Mouse (Mus musculus) neural tube, embryonic 15.5 days (tissue): ENCODE results near the gene Atg2a. TPM values are rescaled to one million over a fixed set of nuclear protein-coding genes. Genes with fewer than 3 reads are reported as not detected.
"Not testable (repeated sequence)": the region's sequence is repeated elsewhere in the genome, so short reads cannot be mapped to it uniquely, and the experiment has no call there.

ENCODE experiments used
- ATAC-seq: fragments of 200-750 bp; cut with Nextera tagmentation; 2 replicates; pipeline ENCODE4 v1.8.0; 2017; ENCODE audit warnings: mild to moderate bottlenecking, moderate TSS enrichment, moderate library complexity; ENCODE audit not compliant: low FRiP score
- H3K27ac ChIP-seq: fragments of 300-500 bp; sonication (generic); replicated peaks from 2 replicates; pipeline ENCODE4 v1.5.1; 2015; ENCODE audit warnings: mild to moderate bottlenecking, inconsistent platforms
- H3K27me3 ChIP-seq: fragments of 300-500 bp; sonication (generic); replicated peaks from 2 replicates; pipeline ENCODE4 v1.6.1; 2015; ENCODE audit warnings: inconsistent platforms
- H3K36me3 ChIP-seq: fragments of 300-500 bp; sonication (generic); 2 replicates; pipeline ENCODE4 v1.6.1; 2015; ENCODE audit warnings: inconsistent platforms
- H3K4me1 ChIP-seq: fragments of 300-500 bp; sonication (generic); 2 replicates; pipeline ENCODE4 v1.6.1; 2015; ENCODE audit warnings: inconsistent platforms
- H3K4me2 ChIP-seq: fragments of 300-500 bp; sonication (generic); 2 replicates; pipeline ENCODE4 v1.6.1; 2015; ENCODE audit warnings: inconsistent platforms, mild to moderate bottlenecking, moderate library complexity
- H3K4me3 ChIP-seq: fragments of 300-500 bp; sonication (generic); replicated peaks from 2 replicates; pipeline ENCODE4 v1.5.1; 2015; ENCODE audit warnings: mild to moderate bottlenecking, inconsistent platforms
- H3K9ac ChIP-seq: fragments of 300-500 bp; sonication (generic); replicated peaks from 2 replicates; pipeline ENCODE4 v1.6.1; 2015; ENCODE audit warnings: mild to moderate bottlenecking, inconsistent platforms
- H3K9me3 ChIP-seq: fragments of 300-500 bp; sonication (generic); replicated peaks from 2 replicates; pipeline ENCODE4 v1.6.1; 2016; ENCODE audit warnings: inconsistent platforms
- WGBS: fragments of 180-500 bp; shearing (Covaris S2); methylation state at CpG from one replicate; pipeline ENCODE4 v1.1.7; 2015; ENCODE audit warnings: mixed read lengths; 5-methylcytosine and 5-hydroxymethylcytosine counted together
- polyA plus RNA-seq: library from polyadenylated mRNA; unstranded; fragments of >200 nt; fragmentation: Nextera tagmentation; extraction: Ambion mirVana; gene quantifications from 2 replicates; pipeline ENCODE4 v1.2.1, GENCODE M21; 2015

The Atg2a gene
- polyA plus RNA-seq, 1 experiment from 2014 or later, result 12.9 TPM

DNA sequence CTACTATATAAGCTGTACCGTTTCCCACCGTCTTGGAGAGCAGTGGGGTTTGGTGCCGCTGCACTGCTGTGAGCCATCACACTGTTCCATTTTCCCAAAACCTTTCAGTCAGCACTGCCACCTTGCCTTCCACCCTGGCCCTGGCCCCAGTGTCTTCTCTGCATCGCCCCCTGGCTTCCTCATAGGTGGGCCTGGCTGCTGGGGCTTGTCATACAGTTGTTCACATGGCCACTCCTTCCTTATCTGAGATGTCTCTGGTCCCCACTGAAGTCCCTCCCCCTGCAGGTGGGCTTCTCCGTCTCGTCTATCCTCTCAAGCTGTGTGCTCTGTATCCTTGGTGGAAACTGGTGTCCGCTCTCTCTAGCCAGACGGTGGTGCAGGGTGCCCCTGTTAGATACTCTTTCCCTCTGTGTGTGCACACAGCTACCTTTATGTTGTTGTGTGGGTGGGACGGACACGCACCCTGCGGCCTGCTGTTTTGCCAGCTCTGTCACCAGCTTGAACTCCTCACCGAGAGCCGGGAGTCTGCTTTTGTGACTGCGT, 48.3 kb downstream of the Atg2a start:
- 94% methylated on average over 14 of the region's 14 CpGs for WGBS
- H3K9ac ChIP-seq, result no peak overlapping the region
- H3K27me3 ChIP-seq, result no peaks in the 10 kb centered on the region
- no peak overlapping the region for H3K27ac ChIP-seq
- peaks cover 37% of the 10 kb centered on the region for H3K36me3 ChIP-seq
- H3K4me2 ChIP-seq, result no peak overlapping the region
- no peak overlapping the region for H3K4me3 ChIP-seq
- H3K4me1 ChIP-seq, result peaks cover 14% of the 10 kb centered on the region; the same call in 1 of the 2 replicates
- no peak for ATAC-seq
- no peaks in the 10 kb centered on the region for H3K9me3 ChIP-seq

DNA sequence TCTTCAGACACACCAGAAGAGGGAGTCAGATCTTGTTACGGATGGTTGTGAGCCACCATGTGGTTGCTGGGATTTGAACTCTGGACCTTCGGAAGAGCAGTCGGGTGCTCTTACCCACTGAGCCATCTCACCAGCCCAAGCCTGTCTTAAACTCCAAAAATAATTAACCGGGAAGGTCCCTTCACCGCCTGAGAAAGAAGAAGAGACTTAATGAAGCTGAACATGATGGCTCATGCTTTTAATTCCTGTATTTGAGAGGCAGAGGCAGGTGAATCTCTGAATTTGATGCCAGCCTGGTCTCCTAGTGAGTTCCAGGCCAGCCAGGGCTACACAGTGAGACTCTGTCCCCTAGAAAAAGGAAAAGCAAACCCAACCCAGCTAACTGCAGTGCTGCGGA, 49.2 kb downstream of the Atg2a start:
- not testable (repeated sequence) for H3K27ac ChIP-seq, ATAC-seq, H3K27me3 ChIP-seq, H3K4me3 ChIP-seq, H3K9ac ChIP-seq, H3K4me2 ChIP-seq, H3K9me3 ChIP-seq
- Histone ChIP-seq H3K4me1 (peaks cover 14% of the 10 kb centered on the region; the same call in 1 of the 2 replicates), H3K36me3 (peaks cover 37% of the 10 kb centered on the region)
- 91% methylated on average over 5 of the region's 6 CpGs for WGBS

DNA sequence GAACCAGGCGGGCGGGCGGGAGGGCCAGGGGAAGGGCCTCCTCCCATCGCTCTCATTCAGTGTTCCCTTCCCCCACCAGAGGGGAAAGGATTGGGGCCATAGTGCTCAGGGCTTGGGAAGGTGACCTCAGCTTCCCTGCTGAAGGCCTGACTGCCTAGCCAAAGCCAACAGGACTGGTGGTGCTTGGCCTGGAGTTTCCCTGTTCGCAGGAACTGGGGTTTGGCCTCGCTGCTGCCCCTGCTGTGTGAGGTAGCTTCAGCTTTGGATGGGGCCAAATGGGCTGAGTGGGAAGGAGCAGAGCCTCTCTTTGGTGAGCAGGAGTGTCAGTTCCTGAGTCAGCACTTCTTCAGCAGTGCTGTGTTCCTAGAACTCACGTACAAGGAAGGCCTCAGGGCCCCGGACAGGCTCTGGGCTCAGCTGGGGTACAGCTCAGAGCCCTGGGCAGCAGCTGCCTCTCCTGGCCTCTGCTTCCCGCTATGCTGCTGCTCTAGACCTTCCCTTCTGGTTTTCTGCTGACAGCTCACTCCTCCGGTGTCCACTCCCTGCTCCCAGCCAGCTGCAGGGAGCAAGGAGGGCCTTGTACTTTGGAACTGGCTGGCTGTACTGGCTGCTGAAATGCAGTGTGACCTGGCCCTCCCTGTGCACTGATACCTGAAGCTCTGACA, 49.8 kb downstream of the Atg2a start:
- WGBS, result 83% methylated on average over 10 of the region's 10 CpGs
- no peak overlapping the region for H3K9ac ChIP-seq
- no peak for ATAC-seq
- H3K4me2 ChIP-seq, result no peak overlapping the region
- no peak overlapping the region for H3K4me3 ChIP-seq
- H3K36me3 ChIP-seq, result peaks cover 38% of the 10 kb centered on the region
- H3K27ac ChIP-seq, result peak overlapping the region; percentile 1; the same call in 1 of the 2 replicates
- no peaks in the 10 kb centered on the region for H3K9me3 ChIP-seq
- H3K27me3 ChIP-seq, result no peaks in the 10 kb centered on the region
- H3K4me1 ChIP-seq, result peaks cover 13% of the 10 kb centered on the region; the same call in 1 of the 2 replicates

DNA sequence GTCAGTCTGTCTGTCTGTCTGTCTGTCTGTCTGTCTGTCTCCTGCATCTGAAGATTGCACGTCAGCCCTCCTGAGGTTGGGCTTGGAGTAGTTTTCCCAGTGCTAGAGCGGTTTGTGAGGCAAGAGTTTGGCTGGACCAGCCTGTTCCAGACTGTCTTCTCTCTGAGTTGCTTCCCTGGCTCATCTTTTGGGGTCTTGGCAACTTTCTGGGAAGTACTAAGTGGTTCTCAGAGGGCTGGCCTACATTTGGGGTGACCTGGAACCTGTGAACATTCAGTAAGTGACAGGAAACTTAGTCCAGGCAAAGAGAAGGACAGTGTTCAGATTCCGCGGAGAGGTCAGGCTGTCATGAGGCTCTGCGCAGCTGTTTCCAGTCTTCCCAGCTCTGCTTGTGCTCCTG, 50.8 kb downstream of the Atg2a start:
- no peak overlapping the region for H3K4me3 ChIP-seq
- H3K9me3 ChIP-seq, result no peaks in the 10 kb centered on the region
- H3K4me1 ChIP-seq, result peaks cover 8% of the 10 kb centered on the region; the same call in 1 of the 2 replicates
- H3K36me3 ChIP-seq, result peaks cover 46% of the 10 kb centered on the region
- no peak overlapping the region for H3K9ac ChIP-seq
- H3K27ac ChIP-seq, result no peak overlapping the region
- WGBS, result 96% methylated on average over 5 of the region's 5 CpGs
- H3K27me3 ChIP-seq, result no peaks in the 10 kb centered on the region
- no peak overlapping the region for H3K4me2 ChIP-seq
- no peak for ATAC-seq

DNA sequence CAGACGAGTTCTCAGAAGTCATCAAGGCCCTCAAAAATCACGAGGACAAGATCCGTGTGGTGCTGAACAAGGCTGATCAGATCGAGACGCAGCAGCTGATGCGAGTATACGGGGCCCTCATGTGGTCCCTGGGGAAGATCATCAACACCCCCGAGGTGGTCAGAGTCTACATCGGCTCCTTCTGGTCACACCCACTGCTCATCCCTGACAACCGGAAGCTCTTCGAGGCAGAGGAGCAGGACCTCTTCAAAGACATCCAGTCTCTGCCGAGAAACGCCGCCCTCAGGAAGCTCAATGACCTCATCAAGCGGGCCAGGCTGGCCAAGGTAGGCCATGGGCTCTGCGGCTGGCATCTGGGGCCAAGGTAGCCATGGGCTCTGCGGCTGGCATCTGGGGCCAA, 52.8 kb downstream of the Atg2a start:
- WGBS, result 95% methylated on average over 17 of the region's 17 CpGs
- Histone ChIP-seq H3K9me3 (no peaks in the 10 kb centered on the region), H3K36me3 (peaks cover 63% of the 10 kb centered on the region)

DNA sequence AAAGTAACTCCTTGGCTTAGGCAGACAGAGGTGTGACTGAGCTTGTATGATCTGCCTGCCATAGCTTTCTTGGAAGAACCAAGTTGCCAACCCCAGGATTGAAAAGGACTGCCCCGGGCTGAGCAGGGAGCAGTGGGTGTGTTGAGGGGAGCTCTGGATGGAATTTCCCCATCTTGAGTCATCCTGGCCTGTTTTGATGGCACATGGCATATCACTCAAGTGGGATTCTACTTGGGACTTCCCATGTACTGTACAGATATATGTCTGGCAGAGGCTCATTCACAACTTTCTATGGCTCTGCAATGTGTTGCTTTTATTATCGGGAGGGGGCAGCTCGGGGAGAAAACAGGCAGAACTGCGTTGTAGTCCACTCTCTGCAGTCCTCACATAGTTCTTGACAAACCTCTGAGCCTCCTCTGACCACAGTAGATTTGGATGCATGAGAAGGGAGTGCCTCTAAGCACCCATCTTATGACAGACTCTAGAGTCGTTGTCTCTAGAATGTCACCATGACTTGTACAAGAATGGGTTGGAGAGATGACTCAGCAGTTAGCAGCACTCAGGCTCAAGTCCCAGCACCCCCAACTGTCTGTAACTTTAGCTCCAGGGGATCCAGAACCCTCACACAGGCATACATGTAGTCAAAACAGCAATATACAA, 55.2 kb downstream of the Atg2a start:
- Histone ChIP-seq H3K4me1 (no peaks in the 10 kb centered on the region), H3K4me2 (no peak overlapping the region), H3K4me3 (no peak overlapping the region), H3K27ac (no peak overlapping the region), H3K27me3 (no peaks in the 10 kb centered on the region), H3K9ac (no peak overlapping the region), H3K36me3 (peaks cover 64% of the 10 kb centered on the region), H3K9me3 (no peaks in the 10 kb centered on the region)
- ATAC-seq, result no peak
- 91% methylated on average over 5 of the region's 5 CpGs for WGBS

More for the DNA sequence above, 52.8 kb downstream of the Atg2a start:
- H3K4me2 ChIP-seq, result no peak overlapping the region
- no peak for ATAC-seq
- H3K4me1 ChIP-seq, result no peaks in the 10 kb centered on the region
- no peak overlapping the region for H3K4me3 ChIP-seq
- H3K27ac ChIP-seq, result no peak overlapping the region
- H3K27me3 ChIP-seq, result no peaks in the 10 kb centered on the region
- H3K9ac ChIP-seq, result no peak overlapping the region

DNA sequence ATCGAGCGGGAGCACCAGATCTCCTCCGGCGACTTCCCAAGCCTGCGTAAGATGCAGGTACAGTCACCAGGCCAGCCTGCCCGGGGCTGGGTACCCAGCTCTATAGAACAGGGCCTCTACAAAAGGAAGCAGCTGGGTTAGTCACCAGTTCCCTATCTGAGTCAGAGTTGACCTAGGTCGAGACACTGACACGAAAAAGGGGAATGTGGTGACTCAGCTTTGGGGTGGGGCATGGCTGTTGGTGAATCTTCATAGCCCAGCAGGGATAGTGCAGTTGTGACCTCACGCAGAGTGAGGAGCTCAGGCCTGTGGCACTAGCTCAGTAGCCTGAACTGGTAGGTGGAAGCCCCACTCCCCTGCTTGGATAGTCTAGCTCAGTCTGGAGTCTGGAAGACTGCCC, 56.2 kb downstream of the Atg2a start:
- no peaks in the 10 kb centered on the region for H3K4me1 ChIP-seq
- no peaks in the 10 kb centered on the region for H3K9me3 ChIP-seq
- no peak overlapping the region for H3K4me2 ChIP-seq
- H3K4me3 ChIP-seq, result no peak overlapping the region
- no peak overlapping the region for H3K27ac ChIP-seq
- WGBS, result 93% methylated on average over 9 of the region's 9 CpGs
- no peaks in the 10 kb centered on the region for H3K27me3 ChIP-seq
- H3K36me3 ChIP-seq, result peaks cover 64% of the 10 kb centered on the region
- H3K9ac ChIP-seq, result no peak overlapping the region
- ATAC-seq, result no peak

DNA sequence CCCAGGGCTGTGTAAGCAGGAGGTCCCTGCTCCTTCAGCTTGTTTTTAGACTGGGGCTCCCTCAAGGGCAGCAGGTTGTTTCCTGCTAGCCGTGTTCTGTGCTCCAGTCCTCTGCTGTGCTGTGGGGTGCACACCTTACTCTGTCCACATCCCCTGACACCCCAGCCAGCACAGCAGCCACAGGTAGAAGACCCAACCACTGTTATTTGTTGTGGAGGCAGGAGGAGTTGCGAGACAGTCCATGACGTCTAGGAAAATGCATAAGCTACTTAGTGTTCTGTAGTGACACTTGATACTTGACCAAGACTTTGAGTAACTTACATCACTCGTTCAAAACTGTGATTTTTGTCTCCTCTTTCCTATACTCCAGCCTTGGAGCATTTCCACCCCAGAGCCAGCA, 57.5 kb downstream of the Atg2a start:
- WGBS, result 91% methylated on average over 4 of the region's 4 CpGs
- Histone ChIP-seq H3K27ac (no peak overlapping the region), H3K36me3 (peaks cover 56% of the 10 kb centered on the region), H3K9ac (no peak overlapping the region), H3K4me1 (no peaks in the 10 kb centered on the region), H3K4me2 (no peak overlapping the region), H3K9me3 (no peaks in the 10 kb centered on the region), H3K4me3 (no peak overlapping the region), H3K27me3 (no peaks in the 10 kb centered on the region)
- ATAC-seq, result no peak

DNA sequence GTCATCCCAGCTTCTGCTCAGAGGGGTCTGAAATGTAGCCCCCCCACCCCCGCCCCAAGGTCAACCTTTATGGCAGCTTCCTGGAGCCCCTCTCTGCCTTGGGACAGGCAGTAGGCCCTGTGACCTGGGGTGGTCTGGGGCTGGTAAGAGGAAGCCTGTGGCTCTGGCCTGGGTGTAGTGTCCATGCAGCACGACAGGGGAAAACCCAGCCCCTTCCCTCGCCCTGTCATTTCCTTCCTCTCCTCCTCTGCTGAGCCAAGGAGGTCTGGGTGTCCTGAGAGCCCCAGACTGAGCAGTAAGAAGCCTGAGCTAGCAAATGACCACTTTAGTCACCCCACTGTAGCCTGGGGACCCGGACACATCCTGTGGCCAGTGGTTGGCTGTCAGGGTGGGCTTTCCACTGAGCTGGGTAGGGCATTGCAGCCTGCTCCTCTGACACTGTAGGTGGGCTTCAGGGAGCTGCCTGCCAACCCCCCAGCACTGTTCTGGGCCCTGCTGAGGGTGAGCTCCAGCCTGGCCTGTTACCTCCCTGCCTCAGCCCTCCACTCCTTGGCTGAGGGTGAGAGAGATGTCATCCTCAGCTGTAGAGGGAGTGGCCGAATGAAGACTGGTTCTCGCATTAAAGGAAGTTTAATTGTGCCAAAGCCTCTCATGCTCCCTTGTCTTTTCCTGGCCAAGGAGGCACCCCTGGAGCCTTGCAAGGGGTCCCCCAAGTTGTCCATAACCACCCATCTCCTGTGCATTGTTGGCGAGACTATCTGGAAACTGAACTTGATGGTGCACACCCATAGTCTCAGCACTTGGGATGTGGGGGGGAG, 58.2 kb downstream of the Atg2a start:
- WGBS, result 87% methylated on average over 7 of the region's 7 CpGs
- Histone ChIP-seq H3K4me1 (no peaks in the 10 kb centered on the region), H3K9me3 (no peaks in the 10 kb centered on the region), H3K27me3 (no peaks in the 10 kb centered on the region), H3K36me3 (peaks cover 50% of the 10 kb centered on the region), H3K9ac (no peak overlapping the region), H3K4me2 (no peak overlapping the region), H3K4me3 (no peak overlapping the region), H3K27ac (no peak overlapping the region)
- ATAC-seq, result no peak

DNA sequence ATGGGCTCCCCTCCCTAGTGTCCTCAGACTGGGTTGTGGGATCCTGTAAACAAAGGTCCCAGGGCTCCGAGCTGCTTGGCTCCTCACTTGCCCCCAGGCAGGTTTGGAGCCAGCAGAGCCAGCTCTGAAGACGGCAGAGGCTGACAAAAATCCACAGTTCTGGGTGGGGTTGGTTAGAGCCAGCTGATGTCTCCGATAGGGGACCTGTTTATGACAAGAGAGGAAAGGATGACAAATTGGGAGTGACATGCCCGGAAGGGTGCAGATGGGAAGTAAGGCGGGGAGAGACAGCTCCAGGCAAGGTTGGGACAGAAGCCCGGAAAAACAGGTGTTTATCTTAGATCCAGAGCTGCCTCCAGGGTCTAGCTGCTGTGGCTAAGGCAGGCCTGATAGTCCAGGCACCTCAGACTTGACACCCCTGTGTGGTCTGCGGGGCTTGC, 59.0 kb downstream of the Atg2a start:
- H3K9me3 ChIP-seq, result no peaks in the 10 kb centered on the region
- H3K4me3 ChIP-seq, result no peak overlapping the region
- no peak overlapping the region for H3K9ac ChIP-seq
- no peak overlapping the region for H3K4me2 ChIP-seq
- no peaks in the 10 kb centered on the region for H3K4me1 ChIP-seq
- H3K27me3 ChIP-seq, result no peaks in the 10 kb centered on the region
- ATAC-seq, result no peak
- peaks cover 42% of the 10 kb centered on the region for H3K36me3 ChIP-seq
- WGBS, result 69% methylated on average over 7 of the region's 7 CpGs
- no peak overlapping the region for H3K27ac ChIP-seq

DNA sequence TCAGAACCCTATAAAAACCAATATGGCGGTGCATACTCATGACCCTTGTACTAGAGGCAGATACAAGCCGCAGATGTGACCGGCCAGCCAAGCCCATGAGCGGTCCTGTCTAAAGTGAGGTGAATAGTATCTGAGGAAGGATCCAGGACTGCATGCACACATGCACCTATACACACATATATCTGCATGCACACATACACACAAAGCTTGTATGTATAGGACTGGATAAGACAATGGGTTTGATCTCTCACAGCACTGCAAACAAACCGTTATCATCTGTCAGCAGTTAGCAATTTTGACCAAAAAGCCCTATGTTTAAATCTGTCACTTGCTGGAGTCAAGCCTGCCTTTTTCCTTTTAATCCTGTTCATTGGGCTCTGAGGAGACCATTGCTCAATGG, 60.6 kb downstream of the Atg2a start:
- Histone ChIP-seq H3K4me1 (peaks cover 7% of the 10 kb centered on the region), H3K27ac (no peak overlapping the region), H3K27me3 (no peaks in the 10 kb centered on the region), H3K4me3 (no peak overlapping the region), H3K36me3 (peaks cover 25% of the 10 kb centered on the region), H3K9ac (no peak overlapping the region), H3K4me2 (no peak overlapping the region), H3K9me3 (no peaks in the 10 kb centered on the region)
- no peak for ATAC-seq
- 95% methylated on average over 5 of the region's 5 CpGs for WGBS
